Mouse (Mus musculus) splenic B cell, adult 2 months (primary cell): ENCODE measurements around the gene Gnat2.

Experiments used
- DNase-seq: peaks from one replicate; pipeline ENCODE4 v3.0.0-alpha.2; 2011; ENCODE audit warnings: low read depth, low spot score
- H3K27me3 ChIP-seq: 2 replicates; pipeline ENCODE4 v1.6.1; 2012; ENCODE audit warnings: mild to moderate bottlenecking, low read length, moderate library complexity, mixed read lengths; ENCODE audit not compliant: control insufficient read depth, poor library complexity, insufficient read depth, severe bottlenecking
- H3K36me3 ChIP-seq: 2 replicates; pipeline ENCODE4 v1.6.1; 2012; ENCODE audit warnings: mild to moderate bottlenecking, low read length, moderate library complexity, mixed read lengths; ENCODE audit not compliant: control insufficient read depth, poor library complexity, insufficient read depth, severe bottlenecking

Gene Gnat2

DNA sequence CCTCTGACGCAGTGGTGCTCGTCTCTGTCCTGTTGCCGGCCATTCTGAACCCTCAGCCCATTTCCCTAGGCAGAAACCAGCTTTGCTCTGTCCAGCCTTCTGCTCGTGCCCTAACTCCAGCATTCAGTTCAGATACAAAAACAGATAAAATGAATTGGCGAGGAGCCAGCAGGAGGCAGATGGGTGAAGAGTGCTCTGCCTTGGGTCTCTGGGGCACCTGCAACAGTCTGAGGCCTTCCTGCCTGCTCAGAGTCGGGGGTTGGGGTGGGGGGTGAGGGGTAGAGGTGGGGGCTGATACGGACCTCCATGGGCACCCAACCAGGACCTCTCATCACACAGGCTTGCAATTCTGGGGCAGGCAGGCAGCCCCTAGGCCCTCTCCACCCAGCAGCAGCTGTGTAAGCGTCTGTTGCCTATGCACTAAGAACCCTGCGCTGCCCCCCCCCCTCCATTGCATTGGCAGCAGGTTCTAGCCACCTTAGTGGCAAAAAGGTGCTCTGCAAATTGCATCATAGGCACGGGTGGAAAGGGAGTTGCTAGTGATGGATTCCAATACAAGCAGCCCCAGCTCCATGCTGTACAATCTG lies 19.5 kb upstream of the Gnat2 start:
- Histone ChIP-seq H3K27me3 (no peaks in the 10 kb centered on the region), H3K36me3 (peaks cover 7% of the 10 kb centered on the region)
- no peak for DNase-seq

DNA sequence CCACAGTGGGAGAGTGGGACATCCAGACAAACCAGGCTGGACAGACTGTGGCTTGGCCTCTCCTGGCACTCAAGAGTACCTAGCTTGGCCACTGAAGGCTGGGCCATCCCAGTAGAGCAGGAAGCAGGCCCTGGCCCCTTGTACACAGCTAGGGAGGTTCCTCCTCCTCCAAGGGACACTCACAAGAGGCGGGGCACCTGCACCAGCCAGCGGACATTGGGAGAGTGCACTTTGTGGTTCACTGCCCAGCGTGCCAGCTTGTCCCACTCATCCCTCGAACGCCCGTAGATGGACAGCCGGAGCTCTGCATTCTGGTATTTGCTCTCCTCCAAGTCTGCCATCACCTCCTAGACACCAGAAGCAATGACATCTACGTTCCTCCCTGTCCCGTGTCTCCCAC lies 15.8 kb upstream of the Gnat2 start:
- no peak for DNase-seq
- no peaks in the 10 kb centered on the region for H3K27me3 ChIP-seq
- peaks cover 7% of the 10 kb centered on the region for H3K36me3 ChIP-seq

GRCm38 (mm10) chr3:108081681-108082080 lies 10.9 kb upstream of the Gnat2 start:
- Histone ChIP-seq H3K36me3 (no peaks in the 10 kb centered on the region; the same call in 1 of the 2 replicates), H3K27me3 (no peaks in the 10 kb centered on the region)
- no peak for DNase-seq

DNA sequence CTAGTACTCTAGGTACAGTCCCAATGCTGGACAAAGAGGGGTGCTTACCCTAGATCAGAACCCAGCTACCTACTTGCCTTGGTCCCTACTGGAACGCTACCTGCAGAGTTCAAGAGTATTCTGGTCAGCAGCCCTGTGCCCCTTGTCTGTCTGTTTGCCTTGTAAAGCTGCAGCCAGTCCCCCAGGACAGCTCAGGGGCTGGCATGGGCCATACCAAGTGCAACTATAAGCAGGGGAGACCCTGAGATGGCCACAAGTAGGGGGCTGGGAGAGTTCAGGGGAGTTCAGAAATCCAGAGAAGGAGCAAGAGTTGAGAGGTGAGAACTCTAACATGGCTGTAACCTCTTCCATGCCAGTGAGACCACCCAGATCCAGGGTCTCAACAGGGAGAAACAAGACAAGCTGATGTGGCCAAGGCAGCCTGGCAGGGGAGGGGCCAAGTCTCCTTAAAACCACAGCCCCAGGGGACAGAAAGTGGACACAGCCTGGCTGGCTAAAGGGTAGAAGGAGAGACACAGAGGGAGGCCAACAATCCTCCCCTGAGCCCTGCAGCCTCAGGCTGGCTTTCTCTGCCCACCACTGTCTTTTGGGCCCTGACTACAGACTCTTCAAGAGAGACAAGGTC lies 10.2 kb upstream of the Gnat2 start:
- Histone ChIP-seq H3K36me3 (no peaks in the 10 kb centered on the region), H3K27me3 (no peaks in the 10 kb centered on the region)
- no peak for DNase-seq

DNA sequence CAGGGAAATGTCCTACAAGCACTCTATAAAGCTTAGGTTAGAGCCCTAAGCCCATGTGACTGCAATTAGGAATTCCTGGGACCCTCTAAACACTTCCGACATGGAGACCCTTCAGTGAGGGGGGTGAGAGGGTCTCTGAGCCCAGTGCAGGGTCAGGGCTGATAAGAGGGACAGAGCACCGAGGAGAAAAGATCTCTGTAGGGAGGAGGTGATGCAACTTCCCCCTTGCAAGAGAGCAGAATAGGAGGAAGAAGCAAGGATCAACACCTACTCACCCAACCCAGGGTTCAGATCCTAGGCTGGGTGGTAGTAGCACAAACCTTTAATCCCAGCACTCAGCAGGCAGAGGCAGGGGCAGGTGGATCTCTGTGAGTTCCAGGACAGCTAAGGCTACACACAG lies 9.4 kb upstream of the Gnat2 start:
- no peaks in the 10 kb centered on the region for H3K36me3 ChIP-seq

GRCm38 (mm10) chr3:108083904-108084407 lies 8.6 kb upstream of the Gnat2 start:
- Histone ChIP-seq H3K27me3 (no peaks in the 10 kb centered on the region), H3K36me3 (no peaks in the 10 kb centered on the region)
- no peak for DNase-seq

More for the DNA sequence above, 9.4 kb upstream of the Gnat2 start:
- DNase-seq, result no peak
- H3K27me3 ChIP-seq, result no peaks in the 10 kb centered on the region

DNA sequence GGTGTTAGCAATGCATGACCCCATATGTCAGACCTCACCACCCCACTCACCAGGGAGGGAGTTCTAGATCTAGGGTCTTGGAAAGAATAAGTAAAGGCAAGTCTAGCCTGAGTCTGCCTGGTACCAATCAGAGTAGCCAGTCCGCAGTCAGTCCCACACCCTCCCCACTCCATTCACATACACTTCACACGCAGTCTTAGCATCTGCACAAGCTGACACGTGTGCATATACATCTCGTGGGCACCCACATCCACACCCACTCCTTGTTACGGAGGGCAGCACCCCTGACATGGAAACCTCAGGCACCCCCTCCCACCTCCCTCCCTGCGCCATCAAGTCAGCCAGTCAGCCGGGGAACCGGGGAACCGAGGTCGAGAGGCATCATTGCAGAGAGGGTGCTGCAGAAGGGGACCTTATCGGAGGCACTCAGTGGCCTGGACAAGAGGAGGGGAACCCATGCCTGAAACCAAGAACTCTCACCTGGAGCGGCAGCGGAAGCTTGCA lies 7.8 kb upstream of the Gnat2 start:
- no peak for DNase-seq
- H3K36me3 ChIP-seq, result no peaks in the 10 kb centered on the region
- H3K27me3 ChIP-seq, result no peaks in the 10 kb centered on the region

DNA sequence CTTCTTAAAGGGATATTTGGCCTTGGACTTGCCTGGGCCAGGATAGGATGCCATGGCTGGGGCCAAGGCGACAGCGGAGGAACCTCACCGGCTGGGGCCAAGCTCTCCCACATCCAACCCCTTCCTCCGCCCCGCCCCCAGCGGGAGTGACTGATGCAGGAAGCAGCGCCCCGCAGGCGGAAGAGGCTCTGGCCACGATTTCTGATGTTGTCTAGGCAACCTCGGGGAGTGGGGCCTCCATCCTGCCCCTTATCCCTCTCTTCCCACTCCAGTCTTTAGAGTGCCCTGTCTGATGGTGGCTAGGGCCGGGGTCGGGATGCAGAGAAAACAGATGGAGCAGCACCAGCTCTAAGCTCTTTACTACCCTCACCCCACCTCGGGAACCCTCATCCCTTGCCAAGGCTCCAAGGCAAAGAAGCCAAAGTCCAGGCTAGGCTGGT lies 7.3 kb upstream of the Gnat2 start:
- no peaks in the 10 kb centered on the region for H3K27me3 ChIP-seq
- H3K36me3 ChIP-seq, result no peaks in the 10 kb centered on the region
- DNase-seq, result peak; percentile 69

- Histone ChIP-seq H3K27me3 (no peaks in the 10 kb centered on the region), H3K36me3 (no peaks in the 10 kb centered on the region)
- DNase-seq, result peak; percentile 13
Observed at GRCm38 (mm10) chr3:108085721-108086469, 6.7 kb upstream of the Gnat2 start.

DNA sequence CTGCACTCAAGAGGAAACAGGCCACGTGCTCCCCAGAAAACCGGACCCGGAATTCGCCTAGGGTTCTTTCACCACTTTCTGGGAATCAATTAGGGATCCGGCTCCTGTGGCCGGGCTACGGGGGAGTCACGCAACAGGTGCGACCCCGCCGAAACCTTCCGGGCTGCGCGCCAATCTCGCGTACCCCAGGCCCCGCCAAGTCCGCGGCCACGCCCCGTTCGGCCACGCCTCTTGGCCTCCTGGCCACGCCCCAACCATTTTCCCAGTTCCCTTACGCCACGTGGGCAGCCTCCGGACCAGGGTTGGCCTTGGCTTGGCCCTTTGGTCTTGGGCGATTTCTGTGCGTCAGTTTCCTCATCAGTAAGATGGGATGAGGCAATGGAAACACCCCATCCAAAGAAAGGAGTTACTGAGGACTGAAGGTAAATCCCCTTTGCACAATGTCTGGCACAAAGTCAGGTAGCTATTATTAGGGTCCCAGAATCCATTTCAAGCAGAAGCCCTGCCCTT lies 6.1 kb upstream of the Gnat2 start, which contains the start of gene Ampd2:
Ampd2 (minus strand) TSS at position 182 of the 510 bp plus-strand sequence.
- DNase-seq, result peak; percentile 54
- no peaks in the 10 kb centered on the region for H3K27me3 ChIP-seq
- no peaks in the 10 kb centered on the region for H3K36me3 ChIP-seq

GRCm38 (mm10) chr3:108087329-108087728 lies 5.3 kb upstream of the Gnat2 start:
- no peaks in the 10 kb centered on the region for H3K27me3 ChIP-seq
- no peak for DNase-seq

DNA sequence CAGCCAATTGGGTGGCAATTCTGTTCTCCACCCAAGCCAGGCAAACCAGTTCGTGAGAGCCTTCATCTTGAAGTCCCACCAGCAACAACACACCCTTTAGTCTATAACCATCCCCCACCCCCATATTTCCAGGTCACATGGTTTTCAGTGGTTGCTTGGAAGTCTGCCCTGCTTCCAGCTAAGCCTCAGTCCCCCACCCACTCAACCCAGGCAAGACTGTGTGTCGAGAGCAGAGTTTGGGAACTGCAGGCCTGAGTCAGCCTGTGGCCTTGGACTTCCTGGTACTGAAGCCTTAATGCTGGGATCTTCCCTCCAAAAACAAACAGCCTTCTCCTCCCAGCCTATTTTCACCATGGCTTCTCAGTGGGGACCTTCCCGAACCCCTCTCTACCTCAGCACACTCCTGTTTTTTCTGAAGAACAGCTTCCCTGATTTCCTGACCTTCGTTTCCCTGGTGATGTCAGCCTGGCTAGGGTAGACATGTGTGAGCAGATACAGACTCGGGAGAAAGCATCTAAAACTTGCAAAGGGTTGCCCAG lies 3.7 kb upstream of the Gnat2 start:
- H3K36me3 ChIP-seq, result no peaks in the 10 kb centered on the region
- H3K27me3 ChIP-seq, result no peaks in the 10 kb centered on the region
- no peak for DNase-seq

More at GRCm38 (mm10) chr3:108087329-108087728, 5.3 kb upstream of the Gnat2 start:
- H3K36me3 ChIP-seq, result no peaks in the 10 kb centered on the region

DNA sequence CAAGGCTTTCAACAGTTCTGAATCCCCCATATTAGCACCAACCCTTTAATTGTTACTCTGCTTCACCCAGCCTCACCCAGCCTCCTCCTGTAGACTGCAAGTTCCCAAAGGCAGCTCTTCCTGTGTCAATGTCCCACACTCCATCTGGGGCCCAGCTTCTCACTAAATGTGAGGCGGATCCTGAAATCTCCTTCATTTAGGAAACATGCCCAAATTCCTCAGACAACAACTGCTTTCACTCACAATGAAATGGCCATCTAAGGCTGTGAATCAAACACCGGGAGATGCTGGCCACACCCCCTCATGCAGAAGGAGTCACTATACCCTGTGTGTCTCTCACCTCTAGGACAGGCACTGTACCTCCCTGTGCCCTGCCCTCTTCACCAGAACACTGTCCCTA lies 2.7 kb upstream of the Gnat2 start:
- Histone ChIP-seq H3K36me3 (no peaks in the 10 kb centered on the region), H3K27me3 (no peaks in the 10 kb centered on the region)
- no peak for DNase-seq

- Histone ChIP-seq H3K27me3 (no peaks in the 10 kb centered on the region), H3K36me3 (no peaks in the 10 kb centered on the region)
- DNase-seq, result no peak
Observed at GRCm38 (mm10) chr3:108090561-108090960, 2.0 kb upstream of the Gnat2 start.
